Mouse (Mus musculus) heart, adult 8-10 months (tissue): Measurements from ENCODE around the gene Ccdc137. TPM values are rescaled to one million over a fixed set of nuclear protein-coding genes. Genes with fewer than 3 reads are reported as not detected.

Experiments
- DNase-seq: peaks from one replicate; pipeline ENCODE4 v3.0.0; 2022; ENCODE audit warnings: low spot score
- total RNA-seq, 4 experiments: library from RNA; stranded (reverse); gene quantifications; 2 replicates each; pipeline ENCODE4 v1.2.4; 2022

The Ccdc137 gene
- total RNA-seq, 4 experiments from 2014 or later: 5.7 to 8.0 (median 7.1) TPM

GRCm38 (mm10) chr11:120498226-120498625, 40.3 kb downstream of the Ccdc137 start:
- DNase-seq: no peak

GRCm38 (mm10) chr11:120498891-120499290, 41.0 kb downstream of the Ccdc137 start:
- DNase-seq: no peak

GRCm38 (mm10) chr11:120499894-120500293, 42.0 kb downstream of the Ccdc137 start:
- no peak for DNase-seq

GRCm38 (mm10) chr11:120500357-120500756, 42.4 kb downstream of the Ccdc137 start:
- no peak for DNase-seq

GRCm38 (mm10) chr11:120501018-120501417, 43.1 kb downstream of the Ccdc137 start:
- DNase-seq: no peak

- no peak for DNase-seq
Observed at GRCm38 (mm10) chr11:120501701-120502100, 43.8 kb downstream of the Ccdc137 start.

GRCm38 (mm10) chr11:120505661-120506060, 47.7 kb downstream of the Ccdc137 start:
- DNase-seq: no peak

- DNase-seq: no peak
Observed at GRCm38 (mm10) chr11:120506899-120507298, 49.0 kb downstream of the Ccdc137 start.

- DNase-seq: no peak
Observed at GRCm38 (mm10) chr11:120507611-120508289, 49.8 kb downstream of the Ccdc137 start.

- DNase-seq: no peak
Observed at GRCm38 (mm10) chr11:120508290-120508870, 50.5 kb downstream of the Ccdc137 start.

- DNase-seq: no peak
Observed at GRCm38 (mm10) chr11:120509940-120510339, 52.0 kb downstream of the Ccdc137 start.

GRCm38 (mm10) chr11:120510375-120511030, 52.6 kb downstream of the Ccdc137 start:
- no peak for DNase-seq

- no peak for DNase-seq
Observed at GRCm38 (mm10) chr11:120512790-120513453, 55.0 kb downstream of the Ccdc137 start.

Other genes with a start within 250 kb of the Ccdc137 start
- gene Bahcc1, start 225.2 kb upstream of the Ccdc137 start, total RNA-seq: 10 to 100 TPM in 2 of 4 experiments, 1 to 10 TPM in 2; 6.2 to 12.6 (median 9.3) TPM
- 100 to 1,000 TPM; 188 to 320 (median 251) TPM for gene Actg1, start 109.6 kb upstream of the Ccdc137 start, total RNA-seq
- gene Fscn2, start 96.6 kb upstream of the Ccdc137 start, total RNA-seq: not detected
- 10 to 100 TPM; 12.1 to 18.3 (median 13.6) TPM for gene Faap100, start 79.4 kb upstream of the Ccdc137 start, total RNA-seq
- 10 to 100 TPM; 64.3 to 69.6 (median 65.8) TPM for gene Nploc4, start 20.4 kb upstream of the Ccdc137 start, total RNA-seq
- 1 to 10 TPM in 3 of 4 experiments, under 1 TPM in 1; 0.52 to 2.4 (median 1.4) TPM for gene Tspan10, start 15.5 kb upstream of the Ccdc137 start, total RNA-seq
- under 1 TPM; 0.34 to 0.89 (median 0.66) TPM for gene Pde6g, start 4.6 kb upstream of the Ccdc137 start, total RNA-seq
- gene Oxld1, start within 50 bp of the Ccdc137 start, total RNA-seq: 10 to 100 TPM; 64.4 to 76.6 (median 70.0) TPM
- 10 to 100 TPM; 10.7 to 12.1 (median 11.8) TPM for gene Arl16, start 9.5 kb downstream of the Ccdc137 start, total RNA-seq
- gene Mrpl12, start 26.5 kb downstream of the Ccdc137 start, total RNA-seq: 100 to 1,000 TPM; 233 to 251 (median 242) TPM
- gene Slc25a10, start 33.7 kb downstream of the Ccdc137 start, total RNA-seq: 10 to 100 TPM; 13.7 to 19.4 (median 16.0) TPM
- gene Gcgr, start 72.6 kb downstream of the Ccdc137 start, total RNA-seq: 1 to 10 TPM in 1 of 4 experiments, under 1 TPM in 3; 0.69 to 1.0 (median 0.78) TPM
- 10 to 100 TPM; 37.5 to 41.0 (median 38.5) TPM for gene Mcrip1, start 91.6 kb downstream of the Ccdc137 start, total RNA-seq
- gene Ppp1r27, start 93.0 kb downstream of the Ccdc137 start, total RNA-seq: under 1 TPM in 1 of 4 experiments, not detected in 3; 0.34 TPM
- gene P4hb, start 115.1 kb downstream of the Ccdc137 start, total RNA-seq: 100 to 1,000 TPM; 217 to 256 (median 229) TPM
- gene Arhgdia, start 123.5 kb downstream of the Ccdc137 start, total RNA-seq: 100 to 1,000 TPM; 130 to 152 (median 141) TPM
- 10 to 100 TPM; 32.3 to 51.0 (median 45.7) TPM for gene Alyref, start 140.2 kb downstream of the Ccdc137 start, total RNA-seq
- gene Anapc11, start 140.3 kb downstream of the Ccdc137 start, total RNA-seq: 10 to 100 TPM; 77.9 to 91.8 (median 84.8) TPM
- gene Npb, start 150.4 kb downstream of the Ccdc137 start, total RNA-seq: under 1 TPM in 1 of 4 experiments, not detected in 3; 0.73 TPM
- gene Pcyt2, start 159.8 kb downstream of the Ccdc137 start, total RNA-seq: 10 to 100 TPM; 48.1 to 64.4 (median 60.5) TPM
- gene Sirt7, start 167.1 kb downstream of the Ccdc137 start, total RNA-seq: 10 to 100 TPM in 1 of 4 experiments, 1 to 10 TPM in 3; 6.5 to 10.6 (median 7.6) TPM
- 10 to 100 TPM; 33.0 to 47.3 (median 39.2) TPM for gene Mafg, start 175.5 kb downstream of the Ccdc137 start, total RNA-seq
- 1 to 10 TPM in 3 of 4 experiments, under 1 TPM in 1; 0.91 to 2.8 (median 1.8) TPM for gene Pycr1, start 185.7 kb downstream of the Ccdc137 start, total RNA-seq
- gene Myadml2, start 190.0 kb downstream of the Ccdc137 start, total RNA-seq: 100 to 1,000 TPM in 2 of 4 experiments, 10 to 100 TPM in 2; 90.6 to 123 (median 103) TPM
- gene Notum, start 203.1 kb downstream of the Ccdc137 start, total RNA-seq: under 1 TPM; 0.12 to 0.24 (median 0.13) TPM
- 10 to 100 TPM; 37.3 to 44.3 (median 41.5) TPM for gene Aspscr1, start 214.9 kb downstream of the Ccdc137 start, total RNA-seq